Comparison of ENCODE assay signal across 10 mouse cellular contexts in genomic region chr8:124368213-124368612, GRCm38 (mm10).
DNase-seq lines count a peak whose midpoint lies in the region; ATAC-seq and TF ChIP-seq lines count a peak whose summit lies in the region.
"Had no signal": no experiment of that assay in that cellular context is flagged by ENCODE, and none has a peak within 500 bp of the region (broad histone marks: within the 10 kb centered on the region; RNA-seq: fewer than 3 reads in every experiment).

No protein-coding gene starts in this region.

- intact Hi-C loops in gastrocnemius, postnatal 36 days (cut with DNase I) = no loop called here

- H3K4me2 ChIP-seq in stomach, postnatal 0 days (replicated peaks; ENCODE audit: low read depth) = no peak overlapping the region
- H3K4me2 ChIP-seq: lung, embryonic 15.5 days had no signal

- ATAC-seq in monocyte, adult 5-6 weeks (replicated peaks; ENCODE audit: insufficient number of reproducible peaks, low FRiP score, low TSS enrichment, poor library complexity, severe bottlenecking) = peak; percentile 81; the same call in 1 of the 2 replicates
- no peak for ATAC-seq in stomach, postnatal 0 days (ENCODE audit: low FRiP score, low TSS enrichment)

- H3K4me3 ChIP-seq in layer of hippocampus, adult 2 months = no peak overlapping the region
- H3K4me3 ChIP-seq in stomach, postnatal 0 days (ENCODE audit: low read depth, low read length) = no peak overlapping the region
- H3K4me3 ChIP-seq: erythroblast, embryonic 14.5 days; lung, embryonic 15.5 days had no signal

- 0 out of 2 replicates have a peak overlapping the region, but pooled peaks have one; percentile 5 for H3K27ac ChIP-seq in layer of hippocampus, adult 2 months
- H3K27ac ChIP-seq in stomach, postnatal 0 days (replicated peaks) = no peak overlapping the region
- H3K27ac ChIP-seq: lung, embryonic 15.5 days had no signal

- peak; percentile 85 for TF ChIP-seq CTCF in layer of hippocampus, adult 2 months (conservative IDR thresholded peaks at IDR 0.05)
- peak; percentile 90 for TF ChIP-seq CTCF in stomach, postnatal 0 days (IDR thresholded peaks at IDR 0.05; ENCODE audit: low read depth)

- TF ChIP-seq EP300 in stomach, postnatal 0 days (optimal IDR thresholded peaks at IDR 0.05) = no peak

- no peak overlapping the region for H3K9ac ChIP-seq in stomach, postnatal 0 days (ENCODE audit: low read length)
- H3K9ac ChIP-seq: lung, embryonic 15.5 days had no signal

- no peaks in the 10 kb centered on the region for H3K4me1 ChIP-seq in stomach, postnatal 0 days (replicated peaks; ENCODE audit: control insufficient read depth, insufficient read depth)
- H3K4me1 ChIP-seq: lung, embryonic 15.5 days had no signal

- no peaks in the 10 kb centered on the region for H3K9me3 ChIP-seq in stomach, postnatal 0 days (ENCODE audit: control insufficient read depth, low read length)
- H3K9me3 ChIP-seq: lung, embryonic 15.5 days had no signal

- no peaks in the 10 kb centered on the region for H3K36me3 ChIP-seq in stomach, postnatal 0 days (ENCODE audit: control insufficient read depth, insufficient read depth, low read length)
- H3K36me3 ChIP-seq: lung, embryonic 15.5 days had no signal

- peak; percentile 58 to 73 for DNase-seq in layer of hippocampus, adult 2 months (ENCODE audit: low spot score in 2 of 2)
- DNase-seq in layer of hippocampus, adult 9-11 months = no peak
- DNase-seq in MEL-GATA-1-ER (ENCODE audit: extremely low read depth, low read depth) = peak; percentile 20
- DNase-seq in cerebellum, adult 9-10 months = peak; percentile 78
- peak; percentile 45 to 57 for DNase-seq in gastrocnemius, postnatal 36 days
- peak; percentile 67 to 88 for DNase-seq in kidney, postnatal 36 days
- peak; percentile 74 for DNase-seq in stomach, postnatal 0 days (ENCODE audit: low spot score)

- no peaks in the 10 kb centered on the region for H3K27me3 ChIP-seq in stomach, postnatal 0 days (ENCODE audit: control insufficient read depth, insufficient read depth, low read length)
- H3K27me3 ChIP-seq: lung, embryonic 15.5 days had no signal

- WGBS in stomach, postnatal 0 days = 17% methylated on average over 8 of the region's 8 CpGs
